Mouse (Mus musculus): ENCODE measurements around the gene Znhit2. TPM values are rescaled to one million over a fixed set of nuclear protein-coding genes. Genes with fewer than 3 reads are reported as not detected.

Znhit2 gene
- polyA plus RNA-seq, 2 experiments, result 32.0 to 36.5 TPM

DNA sequence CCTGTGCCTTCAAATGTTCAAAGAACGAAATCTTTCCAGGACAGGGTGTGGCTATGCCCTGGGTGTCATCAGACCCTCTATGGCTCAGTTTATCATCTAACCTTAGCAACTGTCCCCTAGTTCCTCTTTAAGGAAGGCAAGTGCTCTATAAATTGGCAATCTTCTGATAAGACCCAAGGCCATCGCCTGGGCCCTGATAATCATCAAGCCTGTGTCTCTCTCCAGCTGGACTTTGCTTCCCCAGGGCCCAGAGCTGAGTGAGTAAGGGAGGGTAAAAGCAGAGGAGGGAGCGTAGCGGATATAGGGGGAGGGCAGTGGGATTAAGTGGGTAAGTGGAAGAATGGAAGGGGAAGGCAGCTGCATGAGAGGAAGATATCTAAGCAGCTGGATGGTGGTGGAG is 43.5 kb downstream of the Znhit2 start:
- no peak overlapping the region for H3K4me3 ChIP-seq (replicated peaks; ENCODE audit: low read length)
- ATAC-seq (ENCODE audit: low FRiP score, low read depth) (no peak), DNase-seq (ENCODE audit: low spot score) (no peak)
- no peak for TF ChIP-seq POLR2A (IDR thresholded peaks at IDR 0.05; ENCODE audit: borderline replicate concordance, extremely low read depth, insufficient read depth, insufficient read length)
- H3K9me3 ChIP-seq (ENCODE audit: control insufficient read depth, low read length), result no peaks in the 10 kb centered on the region
- H3K4me1 ChIP-seq (ENCODE audit: control insufficient read depth, insufficient read depth, low read length), result no peaks in the 10 kb centered on the region
- H3K4me2 ChIP-seq (replicated peaks; ENCODE audit: low read depth, low read length, severe bottlenecking), result no peak overlapping the region
- no peak overlapping the region for H3K27ac ChIP-seq (replicated peaks; ENCODE audit: low read depth, low read length)
- H3K9ac ChIP-seq (ENCODE audit: low read depth, low read length, severe bottlenecking), result no peak overlapping the region
- no peaks in the 10 kb centered on the region for H3K27me3 ChIP-seq (ENCODE audit: control insufficient read depth, insufficient read depth, low read length)
- no peaks in the 10 kb centered on the region for H3K36me3 ChIP-seq (ENCODE audit: control insufficient read depth, insufficient read depth, low read length)
- 71% methylated on average over 4 of the region's 4 CpGs for WGBS

DNA sequence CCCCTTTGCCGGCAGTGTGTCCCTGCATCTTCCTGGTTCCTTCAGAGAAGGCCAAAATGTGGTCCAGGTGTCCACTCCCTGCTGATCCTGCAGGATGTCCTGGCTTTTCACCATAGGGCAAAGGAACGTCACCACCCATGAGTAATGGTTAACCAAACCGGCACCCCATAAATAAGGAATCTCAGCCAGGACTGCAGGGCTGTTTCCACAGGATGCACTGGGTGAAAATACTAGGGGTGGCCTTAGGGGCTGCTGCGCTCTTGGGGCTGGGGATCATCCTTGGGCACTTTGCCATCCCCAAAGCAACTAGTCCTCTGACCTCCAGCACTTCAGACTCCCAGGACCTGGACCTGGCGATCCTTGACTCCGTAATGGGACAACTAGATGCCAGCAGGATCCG is 44.6 kb downstream of the Znhit2 start, which contains the start of gene Naaladl1:
Naaladl1 (plus strand) TSS at position 197 of the 400 bp plus-strand sequence.
- Histone ChIP-seq H3K27me3 (ENCODE audit: control insufficient read depth, insufficient read depth, low read length) (no peaks in the 10 kb centered on the region), H3K4me2 (replicated peaks; ENCODE audit: low read depth, low read length, severe bottlenecking) (no peak within 1 kb of the TSS), H3K36me3 (ENCODE audit: control insufficient read depth, insufficient read depth, low read length) (no peaks in the 10 kb centered on the region), H3K9me3 (ENCODE audit: control insufficient read depth, low read length) (no peaks in the 10 kb centered on the region), H3K4me1 (ENCODE audit: control insufficient read depth, insufficient read depth, low read length) (no peaks in the 10 kb centered on the region), H3K4me3 (replicated peaks; ENCODE audit: low read length) (no peak within 1 kb of the TSS), H3K27ac (replicated peaks; ENCODE audit: low read depth, low read length) (no peak within 1 kb of the TSS), H3K9ac (ENCODE audit: low read depth, low read length, severe bottlenecking) (no peak within 1 kb of the TSS)
- 76% methylated on average over 7 of the region's 7 CpGs for WGBS
- DNase-seq (ENCODE audit: low spot score), result no peak
- TF ChIP-seq POLR2A (IDR thresholded peaks at IDR 0.05; ENCODE audit: borderline replicate concordance, extremely low read depth, insufficient read depth, insufficient read length), result no peak
- ATAC-seq (ENCODE audit: low FRiP score, low read depth), result no peak

Small RNA genes lying within 50 kb of the gene (microRNA-seq; reads per million reads assigned to microRNA genes)
- 0.69 reads per million for gene Mir6988

Other genes starting within 250 kb of the Znhit2 start
- gene Frmd8, start 185.9 kb upstream of the Znhit2 start, polyA plus RNA-seq (2012; rRNA removed), result 22.7 and 30.1 TPM in 2 replicates
- gene Frmd8, start 185.9 kb upstream of the Znhit2 start, polyA plus RNA-seq (2014; fragmentation: Nextera tagmentation; extraction: Ambion mirVana), result 22.6 and 22.7 TPM in 2 replicates
- gene Slc25a45, start 183.4 kb upstream of the Znhit2 start, polyA plus RNA-seq (2012; rRNA removed), result 6.2 and 6.3 TPM in 2 replicates
- 2.5 and 3.0 TPM in 2 replicates for gene Slc25a45, start 183.4 kb upstream of the Znhit2 start, polyA plus RNA-seq (2014; fragmentation: Nextera tagmentation; extraction: Ambion mirVana)
- gene Tigd3, start 167.0 kb upstream of the Znhit2 start, polyA plus RNA-seq (2012; rRNA removed), result 4.8 TPM in 2 replicates
- 1.7 and 2.0 TPM in 2 replicates for gene Tigd3, start 167.0 kb upstream of the Znhit2 start, polyA plus RNA-seq (2014; fragmentation: Nextera tagmentation; extraction: Ambion mirVana)
- 179 and 199 TPM in 2 replicates for gene Dpf2, start 148.2 kb upstream of the Znhit2 start, polyA plus RNA-seq (2012; rRNA removed)
- 143 and 147 TPM in 2 replicates for gene Dpf2, start 148.2 kb upstream of the Znhit2 start, polyA plus RNA-seq (2014; fragmentation: Nextera tagmentation; extraction: Ambion mirVana)
- 9.7 and 10.0 TPM in 2 replicates for gene Cdc42ep2, start 136.4 kb upstream of the Znhit2 start, polyA plus RNA-seq (2012; rRNA removed)
- 6.5 and 8.0 TPM in 2 replicates for gene Cdc42ep2, start 136.4 kb upstream of the Znhit2 start, polyA plus RNA-seq (2014; fragmentation: Nextera tagmentation; extraction: Ambion mirVana)
- gene Pola2, start 97.0 kb upstream of the Znhit2 start, polyA plus RNA-seq (2012; rRNA removed), result 87.9 and 109 TPM in 2 replicates
- gene Pola2, start 97.0 kb upstream of the Znhit2 start, polyA plus RNA-seq (2014; fragmentation: Nextera tagmentation; extraction: Ambion mirVana), result 65.8 and 66.3 TPM in 2 replicates
- gene Slc22a20, start 75.0 kb upstream of the Znhit2 start, polyA plus RNA-seq (2012; rRNA removed), result not detected in 2 replicates
- not detected in 2 replicates for gene Slc22a20, start 75.0 kb upstream of the Znhit2 start, polyA plus RNA-seq (2014; fragmentation: Nextera tagmentation; extraction: Ambion mirVana)
- gene Capn1, start 45.3 kb upstream of the Znhit2 start, polyA plus RNA-seq (2012; rRNA removed), result 29.0 and 33.4 TPM in 2 replicates
- gene Capn1, start 45.3 kb upstream of the Znhit2 start, polyA plus RNA-seq (2014; fragmentation: Nextera tagmentation; extraction: Ambion mirVana), result 18.0 and 19.7 TPM in 2 replicates
- 49.2 and 63.9 TPM in 2 replicates for gene Syvn1, start 14.6 kb upstream of the Znhit2 start, polyA plus RNA-seq (2012; rRNA removed)
- gene Syvn1, start 14.6 kb upstream of the Znhit2 start, polyA plus RNA-seq (2014; fragmentation: Nextera tagmentation; extraction: Ambion mirVana), result 31.5 and 34.6 TPM in 2 replicates
- 47.0 and 54.8 TPM in 2 replicates for gene Mrpl49, start 3.4 kb upstream of the Znhit2 start, polyA plus RNA-seq (2012; rRNA removed)
- gene Mrpl49, start 3.4 kb upstream of the Znhit2 start, polyA plus RNA-seq (2014; fragmentation: Nextera tagmentation; extraction: Ambion mirVana), result 75.3 and 75.5 TPM in 2 replicates
- 1,573 and 1,838 TPM in 2 replicates for gene Fau, start 3.3 kb upstream of the Znhit2 start, polyA plus RNA-seq (2012; rRNA removed)
- gene Fau, start 3.3 kb upstream of the Znhit2 start, polyA plus RNA-seq (2014; fragmentation: Nextera tagmentation; extraction: Ambion mirVana), result 948 and 968 TPM in 2 replicates
- 43.8 and 59.6 TPM in 2 replicates for gene Tm7sf2, start 7.2 kb downstream of the Znhit2 start, polyA plus RNA-seq (2012; rRNA removed)
- gene Tm7sf2, start 7.2 kb downstream of the Znhit2 start, polyA plus RNA-seq (2014; fragmentation: Nextera tagmentation; extraction: Ambion mirVana), result 15.5 and 18.8 TPM in 2 replicates
- gene Vps51, start 16.0 kb downstream of the Znhit2 start, polyA plus RNA-seq (2012; rRNA removed), result 81.6 and 95.9 TPM in 2 replicates
- 51.9 and 60.5 TPM in 2 replicates for gene Vps51, start 16.0 kb downstream of the Znhit2 start, polyA plus RNA-seq (2014; fragmentation: Nextera tagmentation; extraction: Ambion mirVana)
- 0.20 TPM in 1 of 2 replicates, not detected in the other for gene Tmem262, start 18.8 kb downstream of the Znhit2 start, polyA plus RNA-seq (2012; rRNA removed)
- gene Tmem262, start 18.8 kb downstream of the Znhit2 start, polyA plus RNA-seq (2014; fragmentation: Nextera tagmentation; extraction: Ambion mirVana), result not detected in 2 replicates
- gene Gm28374, start 21.1 kb downstream of the Znhit2 start, polyA plus RNA-seq (2012; rRNA removed), result 1.1 and 1.3 TPM in 2 replicates
- 1.1 and 1.3 TPM in 2 replicates for gene Gm28374, start 21.1 kb downstream of the Znhit2 start, polyA plus RNA-seq (2014; fragmentation: Nextera tagmentation; extraction: Ambion mirVana)
- gene Zfpl1, start 23.8 kb downstream of the Znhit2 start, polyA plus RNA-seq (2012; rRNA removed), result 134 and 177 TPM in 2 replicates
- 85.4 and 91.0 TPM in 2 replicates for gene Zfpl1, start 23.8 kb downstream of the Znhit2 start, polyA plus RNA-seq (2014; fragmentation: Nextera tagmentation; extraction: Ambion mirVana)
- 22.0 and 23.3 TPM in 2 replicates for gene Cdca5, start 23.8 kb downstream of the Znhit2 start, polyA plus RNA-seq (2012; rRNA removed)
- 27.9 and 31.5 TPM in 2 replicates for gene Cdca5, start 23.8 kb downstream of the Znhit2 start, polyA plus RNA-seq (2014; fragmentation: Nextera tagmentation; extraction: Ambion mirVana)
- gene AC131692.1, start 33.2 kb downstream of the Znhit2 start, polyA plus RNA-seq (2012; rRNA removed), result 0.14 and 0.75 TPM in 2 replicates
- gene AC131692.1, start 33.2 kb downstream of the Znhit2 start, polyA plus RNA-seq (2014; fragmentation: Nextera tagmentation; extraction: Ambion mirVana), result not detected in 2 replicates
- gene Naaladl1, start 44.6 kb downstream of the Znhit2 start, polyA plus RNA-seq (2012; rRNA removed), result 2.5 and 3.0 TPM in 2 replicates
- gene Naaladl1, start 44.6 kb downstream of the Znhit2 start, polyA plus RNA-seq (2014; fragmentation: Nextera tagmentation; extraction: Ambion mirVana), result 0.21 and 0.48 TPM in 2 replicates
- gene Sac3d1, start 57.5 kb downstream of the Znhit2 start, polyA plus RNA-seq (2012; rRNA removed), result 45.6 and 57.9 TPM in 2 replicates
- gene Sac3d1, start 57.5 kb downstream of the Znhit2 start, polyA plus RNA-seq (2014; fragmentation: Nextera tagmentation; extraction: Ambion mirVana), result 53.8 and 55.9 TPM in 2 replicates
- gene Snx15, start 67.1 kb downstream of the Znhit2 start, polyA plus RNA-seq (2012; rRNA removed), result 36.4 and 48.9 TPM in 2 replicates
- 30.2 and 33.9 TPM in 2 replicates for gene Snx15, start 67.1 kb downstream of the Znhit2 start, polyA plus RNA-seq (2014; fragmentation: Nextera tagmentation; extraction: Ambion mirVana)
- 0.10 and 0.22 TPM in 2 replicates for gene Batf2, start 79.8 kb downstream of the Znhit2 start, polyA plus RNA-seq (2012; rRNA removed)
- 0.15 TPM in 1 of 2 replicates, not detected in the other for gene Batf2, start 79.8 kb downstream of the Znhit2 start, polyA plus RNA-seq (2014; fragmentation: Nextera tagmentation; extraction: Ambion mirVana)
- gene Arl2, start 80.4 kb downstream of the Znhit2 start, polyA plus RNA-seq (2012; rRNA removed), result 91.9 and 127 TPM in 2 replicates
- 76.0 and 77.5 TPM in 2 replicates for gene Arl2, start 80.4 kb downstream of the Znhit2 start, polyA plus RNA-seq (2014; fragmentation: Nextera tagmentation; extraction: Ambion mirVana)
- gene Majin, start 123.2 kb downstream of the Znhit2 start, polyA plus RNA-seq (2012; rRNA removed), result 0.05 and 0.09 TPM in 2 replicates
- gene Majin, start 123.2 kb downstream of the Znhit2 start, polyA plus RNA-seq (2014; fragmentation: Nextera tagmentation; extraction: Ambion mirVana), result not detected in 2 replicates
- 1.5 and 2.7 TPM in 2 replicates for gene Gpha2, start 165.2 kb downstream of the Znhit2 start, polyA plus RNA-seq (2012; rRNA removed)
- gene Gpha2, start 165.2 kb downstream of the Znhit2 start, polyA plus RNA-seq (2014; fragmentation: Nextera tagmentation; extraction: Ambion mirVana), result 1.2 and 2.3 TPM in 2 replicates
- 45.0 and 48.1 TPM in 2 replicates for gene Ppp2r5b, start 174.7 kb downstream of the Znhit2 start, polyA plus RNA-seq (2012; rRNA removed)
- gene Ppp2r5b, start 174.7 kb downstream of the Znhit2 start, polyA plus RNA-seq (2014; fragmentation: Nextera tagmentation; extraction: Ambion mirVana), result 27.5 and 27.8 TPM in 2 replicates
- 18.3 and 25.7 TPM in 2 replicates for gene Atg2a, start 180.5 kb downstream of the Znhit2 start, polyA plus RNA-seq (2012; rRNA removed)
- 10.6 and 14.6 TPM in 2 replicates for gene Atg2a, start 180.5 kb downstream of the Znhit2 start, polyA plus RNA-seq (2014; fragmentation: Nextera tagmentation; extraction: Ambion mirVana)
- gene Ehd1, start 215.5 kb downstream of the Znhit2 start, polyA plus RNA-seq (2012; rRNA removed), result 160 and 232 TPM in 2 replicates
- gene Ehd1, start 215.5 kb downstream of the Znhit2 start, polyA plus RNA-seq (2014; fragmentation: Nextera tagmentation; extraction: Ambion mirVana), result 68.7 and 81.8 TPM in 2 replicates
- 15.2 and 17.0 TPM in 2 replicates for gene Cdc42bpg, start 245.3 kb downstream of the Znhit2 start, polyA plus RNA-seq (2012; rRNA removed)
- 1.4 and 2.0 TPM in 2 replicates for gene Cdc42bpg, start 245.3 kb downstream of the Znhit2 start, polyA plus RNA-seq (2014; fragmentation: Nextera tagmentation; extraction: Ambion mirVana)